ENCODE assay signal across 8 mouse cellular contexts in the genomic region with DNA sequence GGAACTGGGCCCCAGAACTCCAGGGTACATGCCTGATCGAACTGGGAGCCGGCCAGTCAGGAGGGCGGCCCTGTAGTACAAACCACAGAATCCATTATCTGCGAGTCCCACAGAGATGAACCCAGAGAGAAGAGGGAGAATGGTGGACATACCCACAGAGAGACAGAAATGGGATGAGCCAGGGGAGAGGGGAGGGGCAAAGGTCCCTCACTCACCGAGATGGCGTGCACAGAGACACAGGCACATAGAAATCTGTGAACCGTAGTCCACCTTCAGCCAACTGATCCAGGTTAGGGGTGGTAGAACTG. TPM values are rescaled to one million over a fixed set of nuclear protein-coding genes. Genes with fewer than 3 reads are reported as not detected.
DNase-seq lines count a peak whose midpoint lies in the region; ATAC-seq lines count a peak whose summit lies in the region.
"Had no signal": no experiment of that assay in that cellular context is flagged by ENCODE, and none has a peak within 500 bp of the region (broad histone marks: within the 10 kb centered on the region; RNA-seq: fewer than 3 reads in every experiment).

No protein-coding gene starts in this region.

- H3K27me3 ChIP-seq in lung, embryonic 15.5 days, result no peaks in the 10 kb centered on the region
- no peaks in the 10 kb centered on the region; the same call in 1 of the 2 replicates for H3K27me3 ChIP-seq in forebrain, embryonic 13.5 days
- no peaks in the 10 kb centered on the region for H3K27me3 ChIP-seq in limb, embryonic 15.5 days
- H3K27me3 ChIP-seq in stomach, embryonic 15.5 days (replicated peaks), result no peaks in the 10 kb centered on the region

- H3K27ac ChIP-seq in lung, embryonic 15.5 days, result no peak overlapping the region
- no peak overlapping the region for H3K27ac ChIP-seq in forebrain, embryonic 13.5 days
- H3K27ac ChIP-seq in limb, embryonic 15.5 days, result no peak overlapping the region
- H3K27ac ChIP-seq in stomach, embryonic 15.5 days, result no peak overlapping the region

- peak overlapping the region; percentile 53 for H3K4me3 ChIP-seq in lung, embryonic 15.5 days
- H3K4me3 ChIP-seq in forebrain, embryonic 13.5 days, result peak overlapping the region; percentile 58; the same call in 1 of the 2 replicates
- H3K4me3 ChIP-seq in limb, embryonic 15.5 days, result peak overlapping the region; percentile 64
- H3K4me3 ChIP-seq in stomach, embryonic 15.5 days (replicated peaks), result peak overlapping the region; percentile 60

- 0 out of 2 replicates have a peak, but pooled peaks cover 4% of the 10 kb centered on the region for H3K4me1 ChIP-seq in lung, embryonic 15.5 days
- peaks cover 9% of the 10 kb centered on the region for H3K4me1 ChIP-seq in forebrain, embryonic 13.5 days
- H3K4me1 ChIP-seq in limb, embryonic 15.5 days, result peaks cover 13% of the 10 kb centered on the region
- peaks cover 10% of the 10 kb centered on the region for H3K4me1 ChIP-seq in stomach, embryonic 15.5 days

- H3K36me3 ChIP-seq in lung, embryonic 15.5 days, result no peaks in the 10 kb centered on the region
- H3K36me3 ChIP-seq in forebrain, embryonic 13.5 days (ENCODE audit: poor library complexity, severe bottlenecking), result no peaks in the 10 kb centered on the region
- H3K36me3 ChIP-seq in limb, embryonic 15.5 days, result no peaks in the 10 kb centered on the region
- H3K36me3 ChIP-seq in stomach, embryonic 15.5 days, result no peaks in the 10 kb centered on the region

- no peak for ATAC-seq in lung, embryonic 15.5 days (ENCODE audit: borderline replicate concordance, extremely low read depth, low FRiP score, low TSS enrichment)
- ATAC-seq in forebrain, embryonic 13.5 days, result no peak
- no peak for ATAC-seq in limb, embryonic 15.5 days (ENCODE audit: insufficient number of reproducible peaks, low FRiP score, low TSS enrichment, low read depth)
- ATAC-seq in stomach, embryonic 15.5 days (ENCODE audit: insufficient read depth, low FRiP score, low read depth), result no peak

- DNase-seq in lung, postnatal 36 days, result no peak
- DNase-seq in ovary, adult 18-20 months (ENCODE audit: low spot score), result no peak
- DNase-seq in urinary bladder, postnatal 25 days (ENCODE audit: low spot score), result no peak
- DNase-seq: retina, postnatal 1 day had no signal

- no peak overlapping the region for H3K9ac ChIP-seq in lung, embryonic 15.5 days
- peak overlapping the region; percentile 68 for H3K9ac ChIP-seq in forebrain, embryonic 13.5 days
- H3K9ac ChIP-seq in limb, embryonic 15.5 days, result peak overlapping the region; percentile 64; the same call in 1 of the 2 replicates
- no peak overlapping the region for H3K9ac ChIP-seq in stomach, embryonic 15.5 days

- H3K9me3 ChIP-seq in lung, embryonic 15.5 days, result no peaks in the 10 kb centered on the region
- no peaks in the 10 kb centered on the region for H3K9me3 ChIP-seq in forebrain, embryonic 13.5 days (replicated peaks)
- no peaks in the 10 kb centered on the region for H3K9me3 ChIP-seq in limb, embryonic 15.5 days
- no peaks in the 10 kb centered on the region for H3K9me3 ChIP-seq in stomach, embryonic 15.5 days

- WGBS in lung, embryonic 15.5 days, result 86% methylated on average over 7 of the region's 7 CpGs
- 90% methylated on average over 7 of the region's 7 CpGs for WGBS in forebrain, embryonic 13.5 days
- 87% methylated on average over 7 of the region's 7 CpGs for WGBS in limb, embryonic 15.5 days
- WGBS in stomach, embryonic 15.5 days, result 85% methylated on average over 7 of the region's 7 CpGs

- H3K4me2 ChIP-seq in lung, embryonic 15.5 days, result peak overlapping the region; percentile 79
- peak overlapping the region; percentile 88 for H3K4me2 ChIP-seq in forebrain, embryonic 13.5 days
- peak overlapping the region; percentile 88 for H3K4me2 ChIP-seq in limb, embryonic 15.5 days
- H3K4me2 ChIP-seq in stomach, embryonic 15.5 days, result peak overlapping the region; percentile 91

RNA-seq across cellular contexts. Expression of a gene that starts 2.0 kb away (rescaled TPM):
- 21.5 and 22.7 TPM in 2 replicates for polyA plus RNA-seq in lung, embryonic 15.5 days (2015; fragmentation: Nextera tagmentation; extraction: Ambion mirVana)
- 12.7 and 13.7 TPM in 2 replicates for polyA plus RNA-seq in forebrain, embryonic 13.5 days (2015; fragmentation: Nextera tagmentation; extraction: Ambion mirVana)
- 27.6 and 31.7 TPM in 2 replicates for polyA plus RNA-seq in limb, embryonic 15.5 days (2015; fragmentation: Nextera tagmentation; extraction: Ambion mirVana)
- 18.8 TPM in 2 replicates for polyA plus RNA-seq in stomach, embryonic 15.5 days (2015; fragmentation: Nextera tagmentation; extraction: Ambion mirVana)

RNA-seq across cellular contexts. Expression of a gene that starts 21.5 kb away (rescaled TPM):
- polyA plus RNA-seq in lung, embryonic 15.5 days (2015; fragmentation: Nextera tagmentation; extraction: Ambion mirVana), result 0.65 and 0.97 TPM in 2 replicates
- polyA plus RNA-seq in forebrain, embryonic 13.5 days (2015; fragmentation: Nextera tagmentation; extraction: Ambion mirVana), result 47.3 and 53.2 TPM in 2 replicates
- 0.63 and 0.82 TPM in 2 replicates for polyA plus RNA-seq in limb, embryonic 15.5 days (2015; fragmentation: Nextera tagmentation; extraction: Ambion mirVana)
- polyA plus RNA-seq in stomach, embryonic 15.5 days (2015; fragmentation: Nextera tagmentation; extraction: Ambion mirVana), result 3.7 and 3.8 TPM in 2 replicates

RNA-seq across cellular contexts. Expression of a gene that starts 24.2 kb away (rescaled TPM):
- polyA plus RNA-seq in lung, embryonic 15.5 days (2015; fragmentation: Nextera tagmentation; extraction: Ambion mirVana), result 2.5 and 2.8 TPM in 2 replicates
- polyA plus RNA-seq in forebrain, embryonic 13.5 days (2015; fragmentation: Nextera tagmentation; extraction: Ambion mirVana), result 7.1 and 9.5 TPM in 2 replicates
- polyA plus RNA-seq in limb, embryonic 15.5 days (2015; fragmentation: Nextera tagmentation; extraction: Ambion mirVana), result 1.2 and 1.7 TPM in 2 replicates
- 1.7 and 1.9 TPM in 2 replicates for polyA plus RNA-seq in stomach, embryonic 15.5 days (2015; fragmentation: Nextera tagmentation; extraction: Ambion mirVana)

RNA-seq across cellular contexts. Expression of a gene that starts 45.5 kb away (rescaled TPM):
- 51.3 and 57.9 TPM in 2 replicates for polyA plus RNA-seq in lung, embryonic 15.5 days (2015; fragmentation: Nextera tagmentation; extraction: Ambion mirVana)
- polyA plus RNA-seq in forebrain, embryonic 13.5 days (2015; fragmentation: Nextera tagmentation; extraction: Ambion mirVana), result 67.3 and 70.9 TPM in 2 replicates
- 53.0 and 55.5 TPM in 2 replicates for polyA plus RNA-seq in limb, embryonic 15.5 days (2015; fragmentation: Nextera tagmentation; extraction: Ambion mirVana)
- polyA plus RNA-seq in stomach, embryonic 15.5 days (2015; fragmentation: Nextera tagmentation; extraction: Ambion mirVana), result 51.3 and 55.5 TPM in 2 replicates

RNA-seq across cellular contexts. Expression of a gene that starts 45.8 kb away (rescaled TPM):
- polyA plus RNA-seq in lung, embryonic 15.5 days (2015; fragmentation: Nextera tagmentation; extraction: Ambion mirVana), result 0.40 TPM in 1 of 2 replicates, not detected in the other
- polyA plus RNA-seq in forebrain, embryonic 13.5 days (2015; fragmentation: Nextera tagmentation; extraction: Ambion mirVana), result 0.16 TPM in 1 of 2 replicates, not detected in the other
- 0.16 TPM in 1 of 2 replicates, not detected in the other for polyA plus RNA-seq in limb, embryonic 15.5 days (2015; fragmentation: Nextera tagmentation; extraction: Ambion mirVana)
- polyA plus RNA-seq in stomach, embryonic 15.5 days (2015; fragmentation: Nextera tagmentation; extraction: Ambion mirVana), result not detected in 2 replicates

Comparison
In these comparisons a context has a peak if more than half of its experiments do, and no peak if none do; other contexts are left out.
1. H3K9ac ChIP-seq: peak in forebrain, embryonic 13.5 days (single experiment) and limb, embryonic 15.5 days (single experiment); none in lung, embryonic 15.5 days (single experiment) and stomach, embryonic 15.5 days (single experiment).
2. RNA of a gene that starts 21.5 kb away (polyA plus RNA-seq): 47.3 to 53.2 TPM in forebrain, embryonic 13.5 days; 3.7 to 3.8 TPM in stomach, embryonic 15.5 days, 0.65 to 0.97 TPM in lung, embryonic 15.5 days and 0.63 to 0.82 TPM in limb, embryonic 15.5 days; every median in the first group is over 10 times any median in the second.
3. Peak in every context shown above with its lines, with median percentiles within 50 percentile points of each other: H3K4me2 ChIP-seq and H3K4me3 ChIP-seq.